In genomic region chr3:80758955-80759354, GRCm38 (mm10) we compare ENCODE assay signal across 20 mouse cellular contexts. TPM values are rescaled to one million over a fixed set of nuclear protein-coding genes. Genes with fewer than 3 reads are reported as not detected.
"Had no signal": no experiment of that assay in that cellular context is flagged by ENCODE, and none has a peak within 500 bp of the region (broad histone marks: within the 10 kb centered on the region; RNA-seq: fewer than 3 reads in every experiment).

No protein-coding gene starts in this region.

- H3K27me3 ChIP-seq: kidney, embryonic 15.5 days; liver, embryonic 13.5 days; midbrain, embryonic 12.5 days; midbrain, embryonic 15.5 days; neural tube, embryonic 13.5 days had no signal

- H3K4me3 ChIP-seq: kidney, embryonic 15.5 days; left cerebral cortex, adult 2 months; liver, embryonic 13.5 days; midbrain, embryonic 12.5 days; midbrain, embryonic 15.5 days; myocyte; neural tube, embryonic 13.5 days had no signal

- H3K4me1 ChIP-seq: kidney, embryonic 15.5 days; liver, embryonic 13.5 days; midbrain, embryonic 12.5 days; midbrain, embryonic 15.5 days; neural tube, embryonic 13.5 days had no signal

- ATAC-seq: midbrain, embryonic 15.5 days had no signal

- H3K9me3 ChIP-seq: kidney, embryonic 15.5 days; liver, embryonic 13.5 days; midbrain, embryonic 12.5 days; midbrain, embryonic 15.5 days; neural tube, embryonic 13.5 days had no signal

- DNase-seq: kidney, adult 8-10 months; kidney, postnatal 14 days; kidney, postnatal 4 days; layer of hippocampus, adult 9-11 months; liver, embryonic 13.5 days; lung, adult 2 months; lung, postnatal 14 days; lung, postnatal 4 days; retina, postnatal 1 day; right cerebral cortex, postnatal 25 days; spleen, adult 18-20 months; thymus, adult 18-20 months; thymus, postnatal 36 days had no signal

- H3K27ac ChIP-seq: kidney, embryonic 15.5 days; left cerebral cortex, adult 2 months; liver, embryonic 13.5 days; midbrain, embryonic 12.5 days; midbrain, embryonic 15.5 days; neural tube, embryonic 13.5 days had no signal

- H3K4me2 ChIP-seq: kidney, embryonic 15.5 days; liver, embryonic 13.5 days; midbrain, embryonic 12.5 days; midbrain, embryonic 15.5 days; neural tube, embryonic 13.5 days had no signal

- H3K36me3 ChIP-seq: kidney, embryonic 15.5 days; liver, embryonic 13.5 days; midbrain, embryonic 12.5 days; midbrain, embryonic 15.5 days; neural tube, embryonic 13.5 days had no signal

- H3K9ac ChIP-seq: kidney, embryonic 15.5 days; liver, embryonic 13.5 days; midbrain, embryonic 12.5 days; midbrain, embryonic 15.5 days; neural tube, embryonic 13.5 days had no signal

RNA-seq across cellular contexts. Expression of gene Gria2, which starts 43.7 kb away (rescaled TPM):
- polyA plus RNA-seq: liver, adult 2 months; myocyte had no signal
